Mouse (Mus musculus) CD4-positive naive resting alpha-beta T cell, adult 57 days (primary cell): ENCODE results near the gene Commd7. TPM values are rescaled to one million over a fixed set of nuclear protein-coding genes. Genes with fewer than 3 reads are reported as not detected.

Experiments
- total RNA-seq: library from RNA; stranded (reverse); gene quantifications from one replicate; pipeline ENCODE4 v1.2.4, GENCODE M21; 2023

Commd7 gene
- 36.2 TPM for total RNA-seq

DNA sequence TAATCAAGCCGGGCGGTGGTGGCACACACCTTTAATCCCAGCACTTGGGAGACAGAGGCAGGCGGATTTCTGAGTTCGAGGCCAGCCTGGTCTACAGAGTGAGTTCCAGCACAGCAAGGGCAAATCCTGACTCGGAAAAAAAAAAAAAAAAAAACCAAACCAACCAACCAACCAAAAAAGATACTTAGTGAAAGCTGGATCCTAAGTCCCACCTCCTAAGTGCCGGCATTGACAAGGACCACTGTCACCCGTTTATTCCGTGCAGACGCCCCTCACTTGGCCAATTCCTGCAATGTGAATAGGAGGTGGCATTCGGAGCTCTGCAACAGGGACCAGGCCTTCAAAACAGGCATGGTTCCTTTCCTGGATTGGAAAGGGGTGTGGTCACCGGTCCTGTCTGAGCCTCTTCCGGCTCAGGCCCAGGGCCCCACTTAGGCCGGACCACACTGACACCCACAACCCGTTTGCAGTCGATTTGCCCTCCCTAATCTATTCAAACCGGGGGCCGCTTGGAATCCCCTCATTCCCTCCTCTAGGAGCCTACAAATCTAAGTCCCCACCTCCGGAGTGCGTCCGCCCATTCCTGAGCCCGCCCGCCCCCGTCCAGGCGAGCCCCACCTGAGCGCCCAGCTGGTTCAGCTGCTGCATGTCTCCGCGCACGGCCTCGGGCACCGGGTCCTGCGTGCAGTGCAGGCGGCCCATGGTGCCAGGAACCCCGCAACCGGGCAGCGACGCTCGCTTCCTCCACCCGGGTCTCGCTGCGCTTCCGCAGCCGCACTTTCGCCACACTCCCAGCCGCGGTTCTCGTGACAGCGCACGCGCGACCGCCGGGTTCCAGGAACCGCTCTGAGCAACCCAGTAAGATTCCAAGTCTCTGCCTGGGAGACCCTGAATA lies at the start of gene Commd7:
Gene Commd7, minus strand, starts transcription at position 806 of the 895 bp plus-strand sequence.

DNA sequence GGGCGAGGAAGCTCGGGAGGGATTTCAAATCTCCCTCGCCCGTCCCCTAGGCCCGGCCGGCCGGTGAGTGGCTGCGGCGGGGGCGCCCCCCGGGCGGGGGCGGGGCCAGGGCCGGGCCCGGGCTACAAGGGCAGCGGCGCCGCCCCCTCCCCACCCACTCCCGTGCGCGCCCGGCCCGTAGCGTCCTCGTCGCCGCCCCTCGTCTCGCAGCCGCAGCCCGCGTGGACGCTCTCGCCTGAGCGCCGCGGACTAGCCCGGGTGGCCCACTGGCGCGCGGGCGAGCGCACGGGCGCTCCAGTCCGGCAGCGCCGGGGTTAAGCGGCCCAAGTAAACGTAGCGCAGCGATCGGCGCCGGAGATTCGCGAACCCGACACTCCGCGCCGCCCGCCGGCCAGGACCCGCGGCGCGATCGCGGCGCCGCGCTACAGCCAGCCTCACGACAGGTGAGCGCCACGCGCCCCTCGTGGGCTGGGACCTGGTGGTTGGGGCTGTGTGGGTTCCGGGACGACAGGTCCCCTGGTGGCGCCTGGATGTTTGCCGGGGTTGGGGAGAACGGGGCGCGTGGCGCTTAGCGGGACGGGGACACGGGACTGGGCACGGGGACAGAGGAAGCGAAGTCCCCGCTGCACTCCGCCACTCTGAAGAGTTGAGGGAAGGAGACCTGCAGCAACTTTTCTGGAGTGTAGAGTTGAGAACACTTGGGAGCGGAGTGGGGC lies 16.9 kb upstream of the Commd7 start, which contains the start of gene Dnmt3b:
Gene Dnmt3b, plus strand, starts transcription at position 153 of the 716 bp plus-strand sequence.

Other genes starting within 250 kb of the Commd7 start
- not detected for gene 4930404H24Rik, start 140.0 kb downstream of the Commd7 start, total RNA-seq
- 2.5 TPM for gene Nol4l, start 102.8 kb downstream of the Commd7 start, total RNA-seq
- gene Dnmt3b, start 16.7 kb upstream of the Commd7 start, total RNA-seq, result 9.6 TPM
- gene Dnmt3c, start 63.9 kb upstream of the Commd7 start, total RNA-seq, result not detected
- gene Mapre1, start 108.5 kb upstream of the Commd7 start, total RNA-seq, result 132 TPM
- gene Efcab8, start 147.2 kb upstream of the Commd7 start, total RNA-seq, result 0.65 TPM
- not detected for gene Sun5, start 238.3 kb upstream of the Commd7 start, total RNA-seq
- gene Bpifb2, start 242.3 kb upstream of the Commd7 start, total RNA-seq, result not detected